Mouse (Mus musculus) right cerebral cortex, postnatal 36 days (tissue): ENCODE measurements around the gene Cdk10.

ENCODE experiments used
- DNase-seq, 2 experiments: peaks; one replicate each; pipeline ENCODE4 v3.0.0; 2022; ENCODE audit warnings: low spot score in 2 of 2, mixed read lengths in 1 of 2

Gene Cdk10

DNA sequence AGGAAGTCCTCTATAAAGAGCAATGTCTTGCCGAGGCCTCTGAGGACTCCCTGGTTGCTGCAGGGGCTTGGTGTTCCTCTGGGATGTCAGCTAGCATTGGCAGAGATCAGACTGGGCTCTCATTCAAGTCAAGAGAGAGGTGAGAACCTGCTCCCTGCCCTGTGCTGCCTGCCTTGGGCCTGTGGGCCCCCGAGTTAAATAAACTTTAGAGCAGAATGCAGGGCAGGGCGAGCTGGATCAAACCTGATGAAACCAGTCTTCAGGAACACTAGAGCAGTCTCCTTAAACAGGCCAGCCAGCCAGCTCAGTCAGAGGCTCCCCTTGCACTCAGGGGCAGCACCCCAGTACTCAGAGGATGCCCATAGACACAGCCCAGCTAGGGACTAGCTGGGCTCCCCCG, 47.3 kb downstream of the Cdk10 start:
- DNase-seq: no peak

DNA sequence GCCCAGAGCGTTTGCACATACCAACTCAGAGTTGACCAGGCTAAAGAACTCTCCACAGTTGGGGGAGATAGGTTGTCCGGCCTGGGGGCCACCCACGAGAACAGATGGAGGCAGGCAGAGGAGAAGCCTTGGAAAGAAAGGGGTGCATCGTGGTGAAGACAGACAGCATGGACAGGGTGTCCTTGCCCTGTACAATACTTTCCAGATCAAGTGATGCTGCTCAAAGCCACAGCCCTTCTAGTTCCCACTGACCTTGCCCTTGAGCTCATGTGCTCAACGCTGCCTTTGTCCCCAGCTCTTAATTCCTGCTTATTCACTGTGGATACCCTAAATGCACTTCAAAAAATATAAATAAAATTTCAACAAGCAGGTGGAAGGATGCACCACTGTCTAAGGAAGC, 49.8 kb downstream of the Cdk10 start:
- no peak for DNase-seq

DNA sequence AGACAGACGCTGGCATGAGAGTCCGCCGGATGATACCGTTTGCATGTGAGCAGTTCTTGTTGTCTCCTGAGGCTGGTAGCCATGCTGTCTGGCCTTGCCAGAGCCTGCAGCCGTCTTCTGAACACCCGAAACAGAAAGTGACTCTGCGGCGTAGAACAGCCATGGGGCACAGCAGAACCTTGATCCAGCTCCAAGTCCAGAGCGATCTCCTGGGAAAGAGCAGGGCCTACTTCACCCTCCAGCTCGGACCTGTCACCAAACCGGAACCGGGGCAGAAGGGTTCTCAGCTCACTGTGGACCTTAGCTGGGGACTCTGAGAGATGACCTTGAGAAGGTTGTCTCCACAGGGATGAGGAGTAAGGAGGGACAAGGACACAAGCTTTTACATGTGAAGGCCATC, 50.5 kb downstream of the Cdk10 start:
- no peak for DNase-seq

DNA sequence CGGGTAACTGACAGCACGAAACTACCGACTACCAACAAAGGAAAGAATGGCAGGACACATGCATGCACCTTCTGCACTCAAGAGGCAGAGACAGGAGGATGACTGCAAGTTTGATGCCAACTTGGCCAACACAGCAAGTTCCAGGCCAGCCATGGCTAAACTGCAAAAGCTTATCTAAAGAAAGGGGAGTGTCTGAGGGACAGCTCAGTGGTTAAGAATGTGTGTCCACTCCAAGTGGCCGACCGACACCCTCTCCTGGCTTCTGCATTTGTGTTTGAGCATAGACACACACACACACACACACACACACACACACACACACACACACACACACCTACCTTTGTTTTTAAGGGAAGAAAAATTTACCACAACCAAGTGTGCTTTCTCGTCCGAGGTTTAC, 53.8 kb downstream of the Cdk10 start:
- DNase-seq: no peak

DNA sequence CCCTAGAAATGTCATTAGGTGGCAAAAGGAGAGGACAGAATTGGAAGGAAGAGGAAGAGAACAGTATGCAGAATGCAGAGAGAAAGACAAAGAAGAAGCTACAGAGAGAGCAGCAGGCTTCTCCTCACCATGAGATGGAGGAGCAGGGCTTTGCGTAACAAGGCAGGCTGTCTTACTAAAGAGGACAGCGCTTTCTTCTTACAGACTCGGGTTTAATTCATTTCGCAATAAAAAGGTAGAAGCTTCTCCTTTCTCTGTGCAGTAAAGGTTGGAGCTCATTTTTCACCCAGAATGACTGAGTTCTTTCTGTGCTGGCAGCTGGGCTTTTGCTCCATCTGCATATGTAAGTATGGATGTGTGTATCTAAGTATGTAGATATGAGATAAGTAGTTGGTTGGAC, 55.2 kb downstream of the Cdk10 start:
- DNase-seq: no peak

DNA sequence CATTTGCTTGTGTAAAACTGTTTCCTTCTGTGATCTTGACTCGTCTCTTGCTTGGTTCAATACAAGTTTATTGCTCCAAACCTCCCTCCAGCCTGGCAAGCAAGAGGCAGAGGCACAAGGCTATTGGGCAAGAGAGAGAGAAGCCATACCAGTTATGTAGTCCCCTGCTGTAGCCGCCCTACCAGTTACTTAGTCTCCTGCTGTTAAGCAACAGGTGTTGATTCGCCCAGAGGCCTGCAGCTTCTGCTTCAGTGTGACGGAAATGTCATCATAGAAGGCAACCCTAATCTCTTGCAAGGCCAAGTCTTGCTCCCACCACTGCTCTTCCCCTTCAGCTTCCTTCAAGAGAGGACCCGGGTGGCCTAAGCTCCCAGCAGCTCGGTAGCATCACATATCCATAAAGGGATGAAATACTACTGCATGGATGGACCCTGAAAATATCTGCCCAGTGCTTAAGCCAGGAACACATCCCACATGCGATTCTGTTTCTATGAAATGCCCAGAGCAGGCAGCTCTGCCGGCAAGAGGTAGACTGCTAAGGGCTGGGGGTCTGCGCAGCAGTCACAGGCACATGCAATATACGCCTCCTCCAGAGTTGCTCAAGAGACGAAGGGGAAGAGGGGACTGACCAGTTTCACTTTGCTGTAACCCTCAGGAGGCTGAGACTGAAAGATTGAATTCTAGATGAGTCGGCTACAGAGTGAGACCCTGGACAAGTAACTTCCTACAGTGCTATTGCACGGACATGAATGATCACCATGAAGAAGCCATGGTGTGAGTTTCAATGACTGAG, 55.9 kb downstream of the Cdk10 start:
- DNase-seq: no peak
